Mouse (Mus musculus): ENCODE measurements at regions not wholly inside any gene's neighbourhood (a gene's known extent, or its start where the extent isn't known, plus 50 kb on each side); places are given as distances from the start of the nearest gene placed in this dataset.

GRCm38 (mm10) chr9:33717614-33718013, 768.1 kb upstream of the Kirrel3 start:
- TF ChIP-seq CTCF (IDR thresholded peaks at IDR 0.05; ENCODE audit: low read depth, low read length) (no peak), GATA1 (IDR thresholded peaks at IDR 0.05; ENCODE audit: borderline replicate concordance, low read length) (no peak)
